Mouse (Mus musculus): ENCODE measurements around the gene Lrrc57.

Gene Lrrc57

GRCm38 (mm10) chr2:120608830-120609723 lies at the start of gene Lrrc57, which contains the start of gene Haus2:
TSS of gene Lrrc57 (minus strand) at chr2:120609520.
TSS of gene Haus2 (plus strand) at chr2:120609383.
- WGBS, result under 1% methylated on average over 52 of the region's 52 CpGs

GRCm38 (mm10) chr2:120658486-120658885 lies 49.2 kb upstream of the Lrrc57 start:
- 60% methylated on average over 5 of the region's 5 CpGs for WGBS

- WGBS, result 93% methylated on average over 2 of the region's 2 CpGs
These were observed 47.4 kb upstream of the Lrrc57 start for GRCm38 (mm10) chr2:120656711-120657110.

GRCm38 (mm10) chr2:120655905-120656304 lies 46.6 kb upstream of the Lrrc57 start:
- WGBS, result 92% methylated on average over 5 of the region's 5 CpGs

GRCm38 (mm10) chr2:120654693-120655092 lies 45.4 kb upstream of the Lrrc57 start:
- 77% methylated on average over 2 of the region's 2 CpGs for WGBS

GRCm38 (mm10) chr2:120652925-120653284 lies 43.6 kb upstream of the Lrrc57 start:
- WGBS, result 45% methylated on average over 7 of the region's 7 CpGs

- 46% methylated on average over 7 of the region's 7 CpGs for WGBS
These were observed 43.1 kb upstream of the Lrrc57 start for GRCm38 (mm10) chr2:120652256-120652924.

- WGBS, result 64% methylated on average over 4 of the region's 4 CpGs
These were observed 37.5 kb upstream of the Lrrc57 start for GRCm38 (mm10) chr2:120646777-120647176.

GRCm38 (mm10) chr2:120643836-120644235 lies 34.5 kb upstream of the Lrrc57 start:
- WGBS, result 47% methylated on average over 7 of the region's 7 CpGs

GRCm38 (mm10) chr2:120640835-120641234 lies 31.5 kb upstream of the Lrrc57 start:
- WGBS, result 93% methylated on average over 8 of the region's 8 CpGs

- WGBS, result 56% methylated on average over 4 of the region's 4 CpGs
These were observed 22.6 kb upstream of the Lrrc57 start for GRCm38 (mm10) chr2:120631957-120632356.

GRCm38 (mm10) chr2:120631521-120631920 lies 22.2 kb upstream of the Lrrc57 start:
- WGBS, result 77% methylated on average over 2 of the region's 2 CpGs

- 43% methylated on average over 2 of the region's 2 CpGs for WGBS
These were observed 21.3 kb upstream of the Lrrc57 start for GRCm38 (mm10) chr2:120630655-120631054.

- 66% methylated on average over 2 of the region's 2 CpGs for WGBS
These were observed 20.9 kb upstream of the Lrrc57 start for GRCm38 (mm10) chr2:120630246-120630645.

- WGBS, result under 1% methylated on average over 36 of the region's 36 CpGs
These were observed 19.8 kb upstream of the Lrrc57 start, which contains the start of gene Stard9 for GRCm38 (mm10) chr2:120628886-120629735. TSS of gene Stard9 (plus strand) at chr2:120629121.

GRCm38 (mm10) chr2:120628076-120628865 lies 19.0 kb upstream of the Lrrc57 start:
- 20% methylated on average over 10 of the region's 10 CpGs for WGBS

GRCm38 (mm10) chr2:120619538-120619937 lies 10.2 kb upstream of the Lrrc57 start:
- WGBS, result 100% methylated on average over 1 of the region's 1 CpGs

GRCm38 (mm10) chr2:120616279-120617163 lies 7.2 kb upstream of the Lrrc57 start:
- 88% methylated on average over 5 of the region's 5 CpGs for WGBS

GRCm38 (mm10) chr2:120606021-120606690 lies 3.2 kb downstream of the Lrrc57 start:
- WGBS, result 60% methylated on average over 6 of the region's 6 CpGs
